Mouse (Mus musculus) layer of hippocampus, postnatal 14 days (tissue): ENCODE measurements around the gene Igf2bp2. TPM values are rescaled to one million over a fixed set of nuclear protein-coding genes. Genes with fewer than 3 reads are reported as not detected.

Experiments
- DNase-seq, 2 experiments: peaks; one replicate each; pipeline ENCODE4 v3.0.0; 2021 to 2022; ENCODE audit warnings: low spot score in 2 of 2, mixed read lengths in 1 of 2
- total RNA-seq, 2 experiments: library from RNA; stranded (reverse); gene quantifications; 2 replicates each; pipeline ENCODE4 v1.2.3; 2021

Gene Igf2bp2
- total RNA-seq, 2 experiments from 2014 or later, result 1.1 TPM

DNA sequence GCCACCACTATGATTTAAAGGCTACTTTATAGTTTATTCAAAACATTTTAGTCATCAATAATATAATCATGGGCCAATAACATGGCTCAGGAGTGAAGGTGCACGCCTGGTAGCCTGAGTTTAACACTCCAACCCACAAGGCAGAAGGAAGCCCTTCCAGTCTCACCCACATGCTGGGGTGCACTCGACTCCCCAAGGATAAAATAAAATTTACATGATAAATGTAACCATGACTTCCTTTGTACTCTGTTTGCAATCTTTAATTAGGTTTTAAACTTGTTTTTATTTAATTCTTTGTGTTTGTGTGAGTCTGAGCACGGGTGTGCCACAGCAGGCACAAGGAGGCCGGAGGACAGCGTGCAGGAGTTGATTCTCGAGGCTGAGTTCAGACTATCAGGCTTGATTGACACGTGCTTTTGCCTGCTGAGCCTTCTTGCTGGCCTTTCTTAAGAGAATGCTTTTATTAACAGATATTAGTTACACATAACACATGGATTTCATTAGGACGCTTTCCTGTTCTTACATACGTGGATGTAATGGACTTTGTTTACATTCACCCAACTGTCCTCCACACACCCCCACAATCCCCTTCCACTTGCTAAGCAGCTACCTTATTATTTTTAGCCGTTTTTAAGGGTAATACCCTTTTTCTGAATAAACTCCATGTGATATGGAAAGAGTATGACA is 13.3 kb downstream of the Igf2bp2 start:
- no peak for DNase-seq

DNA sequence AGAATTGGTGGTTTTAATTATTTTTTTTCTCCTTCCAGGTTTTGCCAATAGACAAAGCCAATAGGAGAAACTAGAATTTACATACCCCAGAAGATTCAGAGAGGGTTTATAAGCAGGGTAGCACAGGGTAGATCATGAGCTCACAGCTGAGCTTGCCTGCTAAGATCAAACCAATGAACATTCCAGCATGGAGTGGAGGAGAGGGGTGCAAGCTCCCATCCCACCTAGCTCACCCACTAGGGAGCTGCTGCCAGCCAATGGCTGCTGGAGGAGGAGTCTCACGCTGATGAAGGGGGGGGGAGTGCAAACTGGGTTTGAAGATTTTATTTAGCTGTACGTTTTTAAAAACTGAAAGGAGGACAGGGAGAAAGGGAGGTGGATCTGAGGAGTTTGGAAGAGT is 14.0 kb downstream of the Igf2bp2 start:
- no peak for DNase-seq

DNA sequence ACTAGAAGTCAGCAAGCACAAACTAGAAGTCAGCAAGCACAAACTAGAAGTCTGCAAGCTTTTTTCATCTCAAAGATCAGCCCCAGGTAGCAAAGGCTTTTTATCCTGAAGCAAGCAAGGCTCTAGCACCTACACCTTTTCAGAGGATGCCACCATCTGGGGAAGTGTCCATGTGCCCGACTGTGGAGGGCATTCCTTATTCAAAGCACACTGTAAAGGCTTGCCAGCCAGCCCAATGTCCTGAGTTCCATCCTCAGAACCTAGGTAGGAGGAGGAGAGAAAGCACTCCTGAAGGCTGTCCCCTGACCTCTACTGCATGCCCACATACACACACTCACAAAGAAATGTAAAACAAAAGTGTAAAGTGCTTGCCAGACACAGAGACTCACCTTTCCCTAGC is 16.0 kb downstream of the Igf2bp2 start:
- DNase-seq, result no peak

DNA sequence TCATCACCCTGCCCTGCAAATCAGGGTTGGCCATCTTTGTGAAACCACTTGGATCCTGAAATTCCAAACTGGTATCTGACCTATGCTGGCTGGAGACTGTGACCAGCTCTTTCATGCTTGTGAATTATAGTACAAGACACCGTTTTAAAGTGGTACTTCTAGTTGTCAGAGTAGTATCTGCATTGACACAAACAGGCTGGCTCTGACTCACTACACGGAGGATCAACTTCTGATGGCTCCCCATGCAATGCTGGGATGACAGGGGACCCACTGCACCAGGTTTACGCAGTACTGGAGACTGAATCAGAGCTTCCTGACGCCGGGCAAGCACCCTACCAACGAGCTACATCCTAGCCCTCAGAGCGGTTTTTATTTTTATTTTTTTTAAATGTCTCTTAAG is 17.0 kb downstream of the Igf2bp2 start:
- no peak for DNase-seq

DNA sequence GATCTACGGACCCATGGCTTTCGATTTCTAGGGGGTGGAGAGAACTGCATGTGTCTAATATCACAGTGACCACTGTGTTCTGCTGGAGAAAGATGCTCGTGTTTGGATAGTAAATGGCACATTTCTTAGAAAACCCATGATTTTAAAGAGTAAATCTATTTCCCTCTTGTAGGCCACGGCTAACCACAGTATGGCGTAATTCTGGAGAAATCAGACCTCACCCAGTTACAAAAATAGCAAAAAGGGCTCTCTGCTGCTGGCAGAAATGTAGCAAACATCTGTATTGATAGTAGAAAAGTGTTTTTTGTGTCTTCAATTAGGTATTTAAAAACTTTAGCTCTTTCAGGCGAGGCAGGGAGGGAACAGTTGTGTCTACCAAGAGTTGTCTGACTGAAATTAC is 18.6 kb downstream of the Igf2bp2 start:
- DNase-seq, result no peak

DNA sequence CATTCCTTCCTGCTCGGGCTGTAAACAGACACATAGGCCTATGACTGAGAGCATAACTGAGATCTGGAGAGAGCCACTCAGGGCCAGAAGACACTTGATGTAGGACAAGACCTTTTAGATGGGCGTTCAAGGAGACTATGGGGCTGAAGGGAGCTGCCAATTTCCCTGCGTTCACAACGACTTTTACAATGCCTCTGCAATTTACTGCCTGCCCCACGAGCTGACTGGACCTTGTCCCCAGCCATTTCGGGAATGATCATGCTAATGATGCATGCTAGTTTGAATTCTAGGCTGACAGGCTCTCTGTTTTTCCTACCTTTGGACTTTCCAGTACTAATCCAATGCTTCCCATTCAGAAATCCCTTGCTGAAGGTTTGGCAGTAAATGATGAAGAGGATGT is 22.2 kb downstream of the Igf2bp2 start:
- DNase-seq, result no peak

DNA sequence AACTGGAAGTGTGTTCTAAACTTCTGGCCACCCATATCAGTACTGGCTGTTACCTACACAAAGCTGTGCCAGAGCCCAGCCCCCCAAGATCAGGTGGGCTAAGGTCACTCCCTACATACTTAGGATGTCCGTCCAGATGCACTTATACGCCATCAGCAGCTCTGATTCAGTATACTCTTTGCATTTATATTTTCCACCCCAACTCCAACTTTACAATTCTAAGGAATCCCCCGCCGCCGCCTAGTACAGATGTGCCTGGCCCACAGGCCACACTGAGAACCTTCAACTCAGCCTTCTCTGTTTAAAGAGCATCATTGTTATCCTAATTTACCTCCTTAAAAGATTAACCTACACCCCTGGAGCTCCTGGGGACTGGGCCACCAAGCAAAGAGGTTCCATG is 23.3 kb downstream of the Igf2bp2 start:
- DNase-seq, result no peak

DNA sequence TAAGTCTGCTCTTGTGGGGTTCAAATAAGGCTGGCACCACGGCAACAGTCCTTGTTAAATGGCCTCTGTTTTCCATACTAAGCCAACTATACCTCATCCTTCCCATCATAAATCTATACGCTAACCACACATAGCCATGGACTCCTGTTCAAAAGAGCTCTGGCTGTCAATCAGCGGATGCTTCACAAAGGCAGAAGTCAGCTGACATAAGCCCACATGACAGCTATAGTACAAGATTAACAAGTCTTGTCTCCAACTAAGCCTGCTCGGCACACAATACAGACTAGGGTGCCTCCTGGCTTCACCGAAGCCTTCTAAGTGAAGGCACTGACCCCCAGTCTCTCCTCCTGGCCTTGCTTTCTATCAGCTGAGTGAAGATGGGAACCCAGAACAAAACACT is 26.9 kb downstream of the Igf2bp2 start:
- no peak for DNase-seq

DNA sequence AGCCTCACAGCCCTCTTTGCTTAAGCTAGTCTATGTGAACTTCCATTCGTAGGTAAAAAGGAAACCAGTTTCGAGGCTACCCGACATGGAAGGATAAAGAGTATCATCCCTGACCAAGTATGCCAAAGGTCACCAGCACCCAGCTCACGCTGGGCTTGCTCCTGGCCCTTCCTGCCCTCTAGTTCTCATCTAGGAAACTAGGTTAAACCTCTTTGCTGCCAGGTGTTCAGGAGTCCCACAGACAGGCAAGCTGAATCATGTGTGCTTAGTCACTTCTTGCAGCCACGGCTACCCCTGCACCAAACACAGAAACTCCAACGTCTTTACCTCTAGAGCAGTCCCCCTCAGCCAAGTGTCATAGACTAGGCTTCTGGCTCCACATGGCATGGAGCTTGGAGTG is 31.8 kb downstream of the Igf2bp2 start:
- DNase-seq, result no peak

DNA sequence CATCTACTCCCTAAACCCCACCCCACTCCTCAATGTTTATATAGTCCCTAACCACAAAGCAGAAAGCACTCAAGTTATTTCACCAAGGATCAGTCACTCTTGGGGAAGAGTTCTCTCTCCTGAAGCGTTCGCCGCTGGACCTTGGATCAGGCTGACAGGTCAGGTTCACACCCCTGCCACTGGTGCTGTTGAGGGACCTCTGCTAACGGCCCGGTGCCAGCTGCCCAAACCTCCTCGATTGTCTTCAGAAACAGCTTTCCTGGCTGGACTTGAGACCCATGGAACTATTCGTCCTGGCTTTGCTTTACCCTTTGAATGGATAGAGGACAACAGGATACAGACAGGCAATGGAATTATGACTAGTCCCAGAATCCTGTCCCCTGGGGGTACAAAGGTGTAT is 33.6 kb downstream of the Igf2bp2 start:
- no peak for DNase-seq

DNA sequence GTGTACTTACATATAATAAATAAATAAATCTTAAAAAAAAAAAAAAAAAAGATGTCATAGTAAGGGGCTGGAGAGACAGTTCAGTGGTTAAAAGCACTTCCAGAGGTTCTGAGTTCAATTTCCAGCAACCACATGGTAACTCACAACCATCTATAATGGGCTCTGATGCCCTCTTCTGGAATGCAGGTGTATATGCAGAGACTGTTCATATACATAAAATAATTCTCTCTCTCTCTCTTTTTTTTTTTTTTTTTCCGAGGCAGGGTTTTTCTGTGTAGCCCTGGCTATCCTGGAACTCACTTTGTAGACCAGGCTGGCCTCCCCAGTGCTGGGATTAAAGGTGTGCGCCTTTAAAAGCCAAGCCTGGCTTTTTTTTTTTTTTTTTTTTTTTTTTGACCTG is 34.5 kb downstream of the Igf2bp2 start:
- DNase-seq, result no peak

DNA sequence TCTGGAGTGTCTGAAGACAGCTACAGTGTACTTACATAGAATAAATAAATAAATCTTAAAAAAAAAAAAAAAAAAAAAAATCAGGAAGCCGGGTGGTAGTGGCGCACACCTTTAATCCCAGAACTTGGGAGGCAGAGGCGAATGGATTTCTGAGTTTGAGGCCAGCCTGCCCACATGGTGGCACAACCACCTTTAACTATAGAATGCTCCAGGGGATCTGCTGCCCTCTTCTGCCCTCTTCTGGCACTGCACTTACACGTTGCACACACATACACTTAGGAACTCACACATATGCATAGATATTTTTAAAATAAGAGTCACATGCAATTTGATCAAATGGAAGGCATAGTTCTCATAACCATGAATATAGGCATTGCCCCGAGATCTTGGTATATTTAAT is 35.3 kb downstream of the Igf2bp2 start:
- no peak for DNase-seq

DNA sequence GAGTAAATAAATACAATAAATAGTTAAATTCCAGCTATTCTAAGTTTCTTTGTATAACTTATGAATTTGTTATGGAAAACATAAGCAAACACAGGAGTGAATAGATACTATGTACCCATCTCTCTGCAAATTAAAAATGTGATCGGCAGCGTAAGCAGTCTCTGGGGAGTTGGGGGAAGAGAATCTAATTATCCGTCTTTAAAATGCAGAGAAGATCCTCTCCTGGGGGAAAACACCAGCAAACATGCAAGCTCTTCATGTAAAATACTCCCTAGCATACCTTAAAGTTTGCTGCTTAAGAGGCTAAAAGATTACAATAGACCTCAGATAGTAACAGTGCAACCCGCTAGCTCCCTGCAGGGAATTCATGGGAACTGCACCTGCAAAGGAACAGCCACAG is 36.2 kb downstream of the Igf2bp2 start:
- no peak for DNase-seq

DNA sequence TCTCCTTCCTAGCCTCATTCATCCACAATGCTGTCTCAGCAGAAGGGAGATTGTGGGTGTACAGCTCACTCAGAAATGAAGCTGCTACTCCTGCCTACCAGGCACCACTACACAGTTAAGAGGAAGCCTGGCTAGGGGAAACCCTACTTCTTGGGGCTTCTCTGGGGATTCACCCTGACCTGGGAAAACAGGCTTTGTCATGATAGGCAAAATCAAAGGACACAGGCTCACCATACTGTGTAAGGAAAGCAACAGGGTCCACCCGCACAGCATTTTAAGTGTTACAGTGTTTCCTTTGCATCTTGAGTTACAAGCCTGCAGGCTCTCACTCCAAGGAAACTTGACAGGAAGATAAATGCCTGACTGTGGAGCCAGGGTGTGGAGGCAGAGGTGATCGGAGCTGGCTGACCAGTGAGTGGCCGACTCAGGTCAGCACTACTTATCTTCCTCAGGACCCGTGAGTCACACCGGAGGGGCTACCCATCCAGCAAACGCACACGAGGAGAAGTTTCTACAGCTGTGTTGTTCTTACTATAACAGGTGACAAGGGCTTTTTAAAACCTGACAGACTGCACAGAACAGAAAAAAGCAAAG is 38.7 kb downstream of the Igf2bp2 start:
- no peak for DNase-seq

DNA sequence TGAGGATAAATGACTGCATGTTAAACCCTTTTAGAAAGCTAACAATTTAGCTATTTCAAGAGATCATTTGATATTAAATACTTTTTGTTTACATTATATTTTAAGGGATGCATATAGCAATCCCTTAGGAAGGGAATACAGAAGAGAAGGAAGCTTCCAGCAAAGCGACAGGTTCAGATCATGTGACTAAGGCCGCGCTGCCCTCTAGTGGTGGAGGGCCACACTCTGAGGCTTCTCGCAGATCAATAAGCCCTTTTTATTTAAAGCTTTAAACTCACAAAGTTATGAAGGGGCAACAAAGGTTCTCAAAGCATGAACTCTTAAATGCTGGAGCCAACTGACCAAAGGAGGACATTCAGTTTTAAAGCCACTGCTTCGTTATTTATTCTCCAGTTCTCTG is 39.4 kb downstream of the Igf2bp2 start:
- peak; percentile 21 to 28 for DNase-seq

DNA sequence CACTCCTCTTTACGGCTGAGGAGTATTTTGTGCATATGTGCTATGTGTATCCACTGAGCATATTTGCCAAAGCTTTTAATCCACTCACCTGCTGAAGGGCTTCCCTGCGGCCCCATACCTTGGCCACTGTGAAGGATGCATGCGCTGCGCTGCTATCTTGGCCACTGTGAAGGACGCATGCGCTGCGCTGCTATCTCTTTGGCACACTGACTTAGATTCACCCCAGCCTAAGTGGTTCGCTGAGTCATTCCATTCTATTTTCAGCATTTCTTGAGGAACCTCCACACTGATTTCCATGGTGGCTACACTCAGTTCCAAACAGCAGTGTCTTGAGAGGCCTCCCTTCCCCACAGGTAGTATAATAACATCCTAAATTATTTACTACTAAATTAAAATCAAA is 42.0 kb downstream of the Igf2bp2 start:
- DNase-seq, result no peak

DNA sequence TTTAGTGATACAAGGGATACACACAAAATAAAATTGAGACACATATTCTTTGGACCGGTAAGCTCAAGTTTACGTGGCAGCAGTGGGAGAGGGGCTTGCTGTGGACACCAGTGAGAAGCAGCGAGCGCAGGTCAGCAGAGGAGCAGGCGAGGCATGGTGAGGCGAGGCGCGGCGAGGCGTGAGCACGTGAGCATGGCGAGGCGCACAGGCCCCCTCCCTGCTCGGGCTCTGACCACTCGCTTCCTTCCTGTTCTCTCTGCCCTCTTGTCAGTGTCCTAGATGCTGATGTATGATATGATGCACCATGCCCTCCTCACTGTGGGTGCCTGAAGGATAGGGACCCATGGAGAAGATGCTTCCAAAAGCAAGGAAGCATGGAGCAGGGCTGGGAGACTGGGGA is 43.6 kb downstream of the Igf2bp2 start:
- no peak for DNase-seq

DNA sequence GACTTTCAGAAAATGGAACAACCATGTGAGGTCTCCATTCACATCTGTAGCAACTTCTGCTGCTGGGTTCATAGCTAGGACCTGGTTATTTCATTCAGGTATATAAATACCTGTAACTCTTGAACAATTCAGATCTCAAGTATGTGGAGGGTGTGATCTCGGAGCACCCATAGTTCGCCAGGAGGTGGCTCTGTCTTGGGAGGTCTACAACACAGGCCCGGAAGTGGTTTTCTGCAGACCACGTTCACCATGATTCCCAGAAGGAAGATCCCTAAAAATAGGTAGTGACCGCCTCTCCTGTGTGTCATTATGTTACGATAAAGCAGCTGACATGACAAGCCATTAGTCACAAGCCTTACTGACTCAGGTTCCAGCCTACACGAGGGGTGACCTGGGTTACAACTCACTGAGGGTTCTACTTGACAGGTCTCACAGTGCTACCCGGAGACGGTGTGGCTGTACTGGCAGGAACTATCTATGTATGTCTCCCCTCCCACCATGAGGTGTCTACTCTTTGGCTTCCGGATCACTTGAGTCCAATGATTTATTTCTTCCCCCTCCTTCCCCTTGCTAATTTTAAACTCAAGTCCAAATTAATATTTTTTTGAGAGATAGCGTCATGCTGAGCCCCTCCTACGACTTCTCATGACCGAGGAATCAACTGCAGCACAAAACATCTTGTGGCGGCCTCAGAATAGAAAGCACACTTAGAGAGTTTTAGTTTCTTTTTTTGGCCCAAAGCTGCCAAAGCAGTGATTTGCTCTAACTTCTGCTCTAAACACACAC is 44.2 kb downstream of the Igf2bp2 start:
- peak in 1 of 2 experiments; percentile 7 for DNase-seq

DNA sequence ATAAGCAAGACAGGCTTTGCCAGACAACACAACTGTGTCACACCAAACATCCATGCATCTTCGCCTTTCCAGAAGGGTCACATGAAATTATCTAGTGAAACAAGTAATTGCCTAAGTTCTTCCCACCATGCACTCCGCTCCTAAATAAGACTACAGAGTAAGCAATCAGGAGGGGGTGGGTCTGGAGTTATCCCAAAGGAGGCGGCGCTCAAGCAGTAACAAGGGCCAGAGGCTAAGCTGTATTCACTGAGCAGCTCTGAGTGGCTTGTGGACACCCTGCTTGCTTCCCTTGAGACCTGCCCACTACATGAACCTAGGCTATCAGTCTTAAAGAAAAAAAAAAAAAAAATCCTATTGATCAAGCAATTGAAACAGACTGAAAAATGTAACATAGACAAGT is 44.9 kb downstream of the Igf2bp2 start:
- DNase-seq, result no peak

DNA sequence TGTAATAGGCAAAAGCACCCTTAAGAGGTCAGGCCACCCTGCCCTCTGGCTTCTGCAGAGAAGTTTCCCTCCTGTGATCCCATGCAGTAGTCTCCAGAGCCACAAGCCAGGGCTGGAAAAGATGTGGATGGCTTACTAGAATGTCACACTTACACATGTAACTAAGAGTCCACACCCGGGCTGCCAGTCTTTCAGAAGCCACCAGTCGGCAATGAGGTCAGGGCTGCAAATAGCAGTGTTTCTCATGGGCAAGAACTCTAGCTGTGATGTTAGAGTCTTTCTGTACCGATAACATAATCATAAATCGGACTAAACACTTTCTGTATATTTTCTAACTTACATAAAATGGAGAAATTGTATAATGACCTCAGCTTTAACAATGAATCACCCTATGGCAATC is 46.4 kb downstream of the Igf2bp2 start:
- no peak for DNase-seq

DNA sequence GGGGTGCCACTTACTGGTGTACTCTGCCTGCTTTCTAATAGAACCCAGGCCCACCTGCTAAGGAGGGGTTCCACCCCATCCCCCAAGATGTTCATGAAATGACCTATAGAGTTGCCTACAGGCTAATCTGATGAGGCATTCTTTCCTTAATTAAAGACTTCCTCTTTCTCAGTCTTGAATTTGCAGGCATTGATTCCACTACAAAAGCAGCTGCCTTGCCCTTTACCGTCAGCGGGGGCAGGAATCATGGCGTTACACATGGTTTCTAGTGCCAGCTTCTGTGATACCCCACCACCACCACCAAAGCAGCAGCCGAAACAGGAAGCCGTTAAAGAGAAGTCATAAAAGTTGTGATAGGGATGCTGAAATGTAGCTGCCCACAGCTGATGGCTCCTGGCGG is 47.0 kb downstream of the Igf2bp2 start:
- DNase-seq, result no peak

DNA sequence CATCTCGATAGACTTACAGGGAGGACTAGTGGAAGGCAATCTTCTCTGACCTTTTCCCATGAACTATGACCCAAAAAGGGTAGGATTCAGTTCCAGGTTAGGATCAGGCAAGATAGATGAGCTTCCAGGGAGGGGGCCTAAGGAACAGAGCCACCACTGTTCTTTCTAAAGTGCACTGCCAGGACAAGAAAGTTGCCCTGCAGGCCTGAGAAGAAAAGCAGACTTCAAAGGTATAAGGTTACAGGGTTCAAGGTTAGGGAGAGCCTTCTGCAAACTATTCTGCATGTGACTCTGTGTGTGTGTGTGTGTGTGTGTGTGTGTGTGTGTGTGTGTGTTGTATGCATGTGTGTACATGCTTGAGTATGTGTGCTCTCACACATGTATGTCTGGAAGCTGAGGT is 53.1 kb downstream of the Igf2bp2 start:
- no peak for DNase-seq

DNA sequence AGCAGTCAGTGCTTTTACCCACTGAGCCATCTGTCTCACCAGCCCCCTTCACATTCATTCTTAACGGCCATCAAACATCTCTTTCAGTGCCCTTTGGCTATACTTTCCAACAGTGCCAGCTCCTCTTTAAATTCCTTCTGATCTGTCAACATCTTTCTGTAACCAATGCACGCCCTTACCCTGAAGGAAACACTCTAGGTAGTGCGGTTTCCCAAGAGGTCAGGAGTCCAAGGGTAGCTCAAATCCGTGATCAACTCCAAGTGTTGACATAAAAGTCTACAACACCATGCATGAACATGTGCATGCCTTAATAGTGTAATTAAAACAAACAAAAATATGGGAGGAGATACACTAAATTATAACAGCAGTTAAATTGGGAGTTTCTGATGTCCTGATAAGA is 53.9 kb downstream of the Igf2bp2 start:
- no peak for DNase-seq
